ENCODE assay signal across 10 mouse cellular contexts in genomic region chr10:108979660-108980059, GRCm38 (mm10). TPM values are rescaled to one million over a fixed set of nuclear protein-coding genes. Genes with fewer than 3 reads are reported as not detected.
A peak's percentile ranks its signal among the peaks of the same experiment; 100 is the strongest.
DNase-seq lines count a peak whose midpoint lies in the region; ATAC-seq lines count a peak whose summit lies in the region.
"Had no signal": no experiment of that assay in that cellular context is flagged by ENCODE, and none has a peak within 500 bp of the region (broad histone marks: within the 10 kb centered on the region; RNA-seq: fewer than 3 reads in every experiment).

No protein-coding gene starts in this region.

- H3K36me3 ChIP-seq in hindbrain, embryonic 11.5 days (ENCODE audit: control insufficient read depth, insufficient read depth, low read length), result no peaks in the 10 kb centered on the region
- H3K36me3 ChIP-seq in hindbrain, embryonic 10.5 days, result no peaks in the 10 kb centered on the region
- H3K36me3 ChIP-seq: limb, embryonic 12.5 days had no signal

- WGBS in hindbrain, embryonic 11.5 days, result 71% methylated on average over 6 of the region's 6 CpGs
- WGBS in hindbrain, embryonic 10.5 days, result 76% methylated on average over 6 of the region's 6 CpGs

- H3K4me2 ChIP-seq in hindbrain, embryonic 11.5 days (replicated peaks; ENCODE audit: low read depth, low read length), result no peak overlapping the region
- H3K4me2 ChIP-seq: limb, embryonic 12.5 days had no signal

- H3K9me3 ChIP-seq in hindbrain, embryonic 11.5 days (ENCODE audit: control insufficient read depth, low read length), result no peaks in the 10 kb centered on the region
- H3K9me3 ChIP-seq in hindbrain, embryonic 10.5 days, result no peaks in the 10 kb centered on the region
- H3K9me3 ChIP-seq: limb, embryonic 12.5 days had no signal

- no peaks in the 10 kb centered on the region for H3K4me1 ChIP-seq in hindbrain, embryonic 11.5 days (replicated peaks; ENCODE audit: control insufficient read depth, insufficient read depth, low read length)
- H3K4me1 ChIP-seq in hindbrain, embryonic 10.5 days (replicated peaks), result no peaks in the 10 kb centered on the region
- H3K4me1 ChIP-seq: limb, embryonic 12.5 days had no signal

- H3K27me3 ChIP-seq in hindbrain, embryonic 11.5 days (ENCODE audit: control insufficient read depth, insufficient read depth, low read length), result no peaks in the 10 kb centered on the region
- H3K27me3 ChIP-seq in hindbrain, embryonic 10.5 days (ENCODE audit: insufficient read depth, poor library complexity, severe bottlenecking), result no peaks in the 10 kb centered on the region
- H3K27me3 ChIP-seq: CH12.LX; limb, embryonic 12.5 days had no signal

- no peak overlapping the region for H3K9ac ChIP-seq in hindbrain, embryonic 11.5 days (ENCODE audit: low read depth, low read length)
- H3K9ac ChIP-seq: limb, embryonic 12.5 days had no signal

- DNase-seq in hindbrain, embryonic 11.5 days (ENCODE audit: low spot score), result peak; percentile 4
- DNase-seq in hindbrain, embryonic 10.5 days (ENCODE audit: low spot score), result no peak
- peak; percentile 85 for DNase-seq in cerebellum, adult 11 months
- peak; percentile 10 for DNase-seq in gastrocnemius, adult 18-20 months (ENCODE audit: low spot score)
- DNase-seq in kidney, postnatal 4 days, result peak; percentile 8 to 18
- DNase-seq in lung, postnatal 14 days, result peak; percentile 69
- DNase-seq in telencephalon, adult 2 months (ENCODE audit: low read depth, low spot score), result peak; percentile 80
- no peak for DNase-seq in spleen, postnatal 14 days (ENCODE audit: low spot score in 2 of 2)

- ATAC-seq in hindbrain, embryonic 11.5 days (ENCODE audit: low FRiP score), result no peak

- no peak overlapping the region for H3K27ac ChIP-seq in hindbrain, embryonic 11.5 days (ENCODE audit: low read depth, low read length)
- no peak overlapping the region for H3K27ac ChIP-seq in hindbrain, embryonic 10.5 days
- H3K27ac ChIP-seq: limb, embryonic 12.5 days had no signal

- no peak overlapping the region for H3K4me3 ChIP-seq in hindbrain, embryonic 11.5 days (ENCODE audit: low read depth, low read length)
- no peak overlapping the region for H3K4me3 ChIP-seq in hindbrain, embryonic 10.5 days
- H3K4me3 ChIP-seq: limb, embryonic 12.5 days had no signal

RNA-seq across cellular contexts. Expression of gene Syt1, which starts 31.1 kb away (rescaled TPM):
- polyA plus RNA-seq in hindbrain, embryonic 11.5 days (2014; fragmentation: Nextera tagmentation; extraction: Ambion mirVana), result 25.5 and 28.3 TPM in 2 replicates
- polyA plus RNA-seq in hindbrain, embryonic 10.5 days (2016; fragmentation: Nextera tagmentation; extraction: Ambion mirVana), result 5.5 and 13.6 TPM in 2 replicates
- under 1 TPM in 1 of 2 experiments, not detected in 1; 0.05 TPM for total RNA-seq in gastrocnemius, adult 18-20 months (2021)
- total RNA-seq: CH12.LX had no signal

Comparison
In these comparisons a context has a peak if more than half of its experiments do, and no peak if none do; other contexts are left out.
1. DNase-seq: peak in hindbrain, embryonic 11.5 days (single experiment), cerebellum, adult 11 months (single experiment), gastrocnemius, adult 18-20 months (single experiment), kidney, postnatal 4 days (2 of 2), lung, postnatal 14 days (single experiment) and telencephalon, adult 2 months (single experiment); none in hindbrain, embryonic 10.5 days (single experiment) and spleen, postnatal 14 days (0 of 2).